Mouse (Mus musculus) adrenal gland, adult 18-20 months (tissue): ENCODE results near the gene Sec1. TPM values are rescaled to one million over a fixed set of nuclear protein-coding genes. Genes with fewer than 3 reads are reported as not detected.

Experiments
- DNase-seq, 2 experiments: peaks; one replicate each; pipeline ENCODE4 v3.0.0; 2021 to 2022; ENCODE audit warnings: low spot score in 2 of 2
- total RNA-seq, 2 experiments: library from RNA; stranded (reverse); gene quantifications; 1 replicate in 1 of 2; 2 replicates in 1 of 2; pipeline ENCODE4 v1.2.3; 2021

The Sec1 gene
- total RNA-seq, 2 experiments from 2014 or later = 0.23 to 0.35 TPM

DNA sequence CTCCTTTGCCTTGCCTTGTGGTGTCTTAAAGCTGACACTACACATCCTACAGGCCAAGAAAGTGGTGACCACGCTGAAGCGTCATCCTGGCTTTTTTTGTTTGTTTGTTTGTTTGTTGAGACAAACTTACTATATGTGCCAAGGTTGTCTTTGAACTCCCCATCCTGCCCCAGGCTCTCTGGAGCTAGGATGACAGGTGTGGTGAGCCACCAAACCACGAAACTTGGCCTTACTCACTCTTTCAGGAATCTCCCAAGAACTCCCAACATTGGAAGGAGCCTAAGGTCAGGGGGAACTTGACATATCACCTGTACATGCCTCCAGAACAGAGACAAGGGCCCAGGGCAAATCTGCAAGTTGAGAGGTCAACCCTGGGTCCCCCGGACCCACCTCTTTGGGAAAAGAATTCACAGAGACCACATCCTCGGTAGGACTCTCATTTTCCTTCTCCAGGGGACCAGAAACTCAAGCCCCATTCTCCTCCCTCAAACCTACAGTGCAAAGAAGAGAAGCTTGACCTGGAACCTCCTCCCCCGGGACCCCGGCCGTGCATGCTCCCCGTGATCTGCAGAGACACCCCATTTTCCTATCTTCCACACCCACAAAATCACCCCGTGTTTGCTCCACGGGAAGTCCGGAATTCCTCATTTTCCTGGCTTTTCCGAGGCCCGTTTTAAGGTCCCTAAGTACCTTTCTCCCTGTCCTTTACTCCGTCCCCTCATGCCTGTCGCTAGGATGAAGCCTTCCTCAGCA, 51.5 kb downstream of the Sec1 start:
- no peak for DNase-seq

DNA sequence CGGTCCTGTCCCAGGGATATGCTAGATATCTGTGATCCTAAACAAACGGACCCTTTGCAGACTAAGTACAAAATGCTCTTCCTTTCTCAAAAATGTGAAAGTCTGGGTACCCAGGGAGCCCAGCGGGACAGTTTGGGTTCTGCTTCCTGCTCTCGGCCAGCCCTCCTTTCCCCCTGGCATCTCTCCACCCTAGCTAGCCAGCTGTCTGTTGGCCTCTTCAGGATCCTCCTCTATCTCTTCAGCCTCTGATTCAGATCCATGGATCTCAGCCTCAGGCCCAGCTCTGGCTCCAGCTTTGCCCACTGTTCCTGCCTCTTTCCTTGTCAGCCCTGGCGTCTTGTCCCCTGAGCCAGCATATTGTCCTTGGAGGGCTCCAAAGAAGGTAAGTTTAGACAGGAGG, 52.1 kb downstream of the Sec1 start:
- DNase-seq = no peak

DNA sequence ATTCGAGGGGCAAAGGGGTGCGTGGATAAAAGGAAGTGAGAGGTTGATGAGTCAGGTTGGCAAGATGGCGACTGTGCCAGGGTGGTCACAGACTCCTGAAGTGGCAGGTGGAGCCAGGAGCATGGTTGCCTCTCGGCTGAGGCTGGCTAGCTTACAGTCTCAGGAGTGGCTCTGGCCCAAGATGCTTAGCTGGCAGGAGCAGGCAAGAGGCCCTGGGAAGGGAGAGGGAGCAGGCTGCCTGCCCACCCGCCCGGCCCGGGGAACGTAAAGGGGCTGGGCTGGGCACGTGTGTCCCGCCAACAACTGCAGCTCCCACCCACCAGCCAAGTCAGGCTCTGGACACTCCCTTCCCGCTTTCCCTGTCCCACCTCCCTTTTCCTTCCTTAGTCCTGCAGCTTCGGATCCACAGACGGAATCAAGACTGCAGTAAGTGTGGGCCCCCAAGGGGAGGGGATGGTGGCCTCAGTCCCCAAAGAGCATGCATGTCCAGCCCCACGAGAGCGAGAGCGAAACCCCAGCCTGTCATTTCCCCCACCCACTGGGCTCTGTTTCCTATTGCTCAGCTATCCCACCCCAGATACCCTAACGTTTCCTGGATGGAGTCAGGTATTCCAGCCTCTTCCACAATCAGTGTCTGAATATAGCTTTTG, 52.7 kb downstream of the Sec1 start:
- no peak for DNase-seq

DNA sequence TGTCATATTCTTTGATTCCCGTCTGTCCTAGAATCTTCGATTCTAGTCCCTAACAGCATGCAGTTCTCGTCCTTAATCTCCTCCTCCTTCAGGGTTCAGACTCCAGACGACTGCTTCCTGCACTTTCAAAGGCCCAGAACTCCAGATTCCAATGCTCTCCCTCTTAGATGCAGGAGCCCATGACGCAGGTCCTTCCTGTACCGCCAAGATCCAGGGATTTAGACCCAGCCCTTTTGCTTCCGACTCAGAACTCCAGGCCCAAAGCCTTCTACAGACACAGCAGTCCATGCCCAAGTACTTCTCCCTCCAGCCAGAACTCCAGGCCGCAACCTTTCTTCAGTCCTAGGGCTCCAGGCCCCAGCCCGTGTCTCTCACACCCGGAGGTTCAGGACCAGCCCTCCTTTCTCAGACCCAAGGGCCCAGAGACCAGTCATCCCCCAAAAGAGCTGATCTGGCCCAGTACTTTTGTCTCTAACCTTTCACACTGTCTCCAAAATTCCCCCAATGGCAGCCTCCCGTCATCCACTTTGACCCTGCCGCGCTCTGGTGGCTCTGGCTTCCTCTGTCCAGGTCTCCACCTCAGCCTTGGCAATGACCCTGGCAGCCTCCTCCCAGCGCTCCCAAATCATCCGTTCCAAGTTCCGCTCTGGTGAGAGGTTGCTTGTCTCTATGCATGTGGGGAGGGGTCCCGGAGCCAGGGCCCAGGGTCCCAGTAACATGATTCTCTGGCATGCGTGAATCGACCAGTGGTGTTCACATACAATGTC, 53.8 kb downstream of the Sec1 start:
- no peak for DNase-seq

DNA sequence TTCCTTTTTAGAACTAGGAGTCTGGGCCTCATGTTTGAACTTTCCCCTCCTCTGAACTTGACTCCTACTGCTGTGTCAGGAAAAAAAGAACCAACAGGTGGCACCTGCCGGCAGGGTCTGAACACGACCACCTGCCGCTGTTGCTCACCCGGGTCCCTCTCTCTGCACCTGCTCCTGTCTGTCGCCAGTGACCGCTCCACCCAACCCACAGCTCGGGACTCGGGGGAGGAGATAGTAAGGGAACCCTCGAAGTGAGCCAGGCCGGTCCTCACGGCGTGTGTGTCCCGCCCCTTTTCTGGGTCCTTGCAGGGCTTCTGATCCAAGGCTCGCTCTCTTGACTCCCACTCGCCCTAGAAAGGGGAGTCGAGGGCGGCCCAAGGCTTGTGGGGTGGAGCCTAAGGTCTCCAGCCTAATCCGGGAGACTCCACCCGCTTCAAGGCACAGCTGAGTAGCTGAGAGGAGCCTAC, 54.6 kb downstream of the Sec1 start, which contains the start of gene Mamstr:
Gene Mamstr (plus strand): TSS at position 417 of the 467 bp plus-strand sequence.
- DNase-seq = no peak

DNA sequence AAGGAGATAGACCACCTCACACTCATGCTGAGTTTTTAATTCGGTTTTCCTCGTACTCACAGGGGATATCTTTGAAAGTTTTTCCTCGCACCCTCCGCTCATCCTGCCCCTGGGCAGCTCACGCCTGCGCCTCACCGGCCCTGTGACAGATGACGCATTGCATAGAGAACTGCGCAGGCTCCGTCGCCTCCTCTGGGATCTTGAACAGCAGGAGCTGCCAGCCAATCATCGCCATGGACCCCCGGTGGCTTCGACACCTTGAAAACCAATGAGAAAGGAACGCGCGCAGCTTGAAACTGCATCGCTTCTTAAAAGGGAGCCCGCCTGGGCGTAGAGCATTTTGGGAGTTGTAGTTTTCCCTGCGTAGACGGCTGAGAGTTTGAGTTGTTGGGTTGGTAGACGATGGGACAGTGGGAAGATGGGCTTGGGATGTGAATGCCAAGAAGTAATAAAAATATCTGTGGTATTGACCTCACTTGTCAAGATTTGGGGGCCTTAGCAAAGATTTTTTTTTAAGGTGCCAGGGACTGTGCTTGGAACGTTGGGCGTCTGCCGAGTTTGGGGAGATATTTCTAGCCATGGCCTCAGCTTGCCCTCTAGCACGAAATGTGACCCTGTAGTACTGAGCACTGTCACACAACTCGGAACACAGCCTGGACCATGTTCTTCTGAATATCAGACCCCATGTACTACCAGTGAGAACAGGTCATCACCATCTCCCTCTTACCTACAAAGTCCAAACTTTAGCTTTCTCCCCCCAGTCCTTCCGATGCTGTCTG, 55.4 kb downstream of the Sec1 start:
- DNase-seq = peak; percentile 74 to 77

DNA sequence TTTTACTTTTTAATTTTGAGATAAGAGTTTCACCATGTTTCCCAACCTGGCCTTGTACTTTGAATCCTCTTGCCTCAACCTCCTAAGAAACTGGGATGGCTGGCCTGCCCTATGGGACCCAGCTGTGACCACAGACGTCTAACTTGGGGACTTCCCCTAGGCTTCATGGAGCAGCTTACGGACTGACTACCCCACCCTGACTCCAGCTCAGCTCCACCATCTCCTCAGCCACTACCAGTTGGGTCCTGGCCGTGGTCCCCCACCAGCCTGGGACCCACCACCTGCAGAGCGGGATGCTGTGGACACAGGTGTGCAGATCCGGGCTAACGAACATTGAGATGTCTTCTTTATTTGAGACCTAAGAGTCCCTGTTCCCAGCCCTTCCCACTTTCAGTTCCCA, 56.5 kb downstream of the Sec1 start:
- DNase-seq = no peak

DNA sequence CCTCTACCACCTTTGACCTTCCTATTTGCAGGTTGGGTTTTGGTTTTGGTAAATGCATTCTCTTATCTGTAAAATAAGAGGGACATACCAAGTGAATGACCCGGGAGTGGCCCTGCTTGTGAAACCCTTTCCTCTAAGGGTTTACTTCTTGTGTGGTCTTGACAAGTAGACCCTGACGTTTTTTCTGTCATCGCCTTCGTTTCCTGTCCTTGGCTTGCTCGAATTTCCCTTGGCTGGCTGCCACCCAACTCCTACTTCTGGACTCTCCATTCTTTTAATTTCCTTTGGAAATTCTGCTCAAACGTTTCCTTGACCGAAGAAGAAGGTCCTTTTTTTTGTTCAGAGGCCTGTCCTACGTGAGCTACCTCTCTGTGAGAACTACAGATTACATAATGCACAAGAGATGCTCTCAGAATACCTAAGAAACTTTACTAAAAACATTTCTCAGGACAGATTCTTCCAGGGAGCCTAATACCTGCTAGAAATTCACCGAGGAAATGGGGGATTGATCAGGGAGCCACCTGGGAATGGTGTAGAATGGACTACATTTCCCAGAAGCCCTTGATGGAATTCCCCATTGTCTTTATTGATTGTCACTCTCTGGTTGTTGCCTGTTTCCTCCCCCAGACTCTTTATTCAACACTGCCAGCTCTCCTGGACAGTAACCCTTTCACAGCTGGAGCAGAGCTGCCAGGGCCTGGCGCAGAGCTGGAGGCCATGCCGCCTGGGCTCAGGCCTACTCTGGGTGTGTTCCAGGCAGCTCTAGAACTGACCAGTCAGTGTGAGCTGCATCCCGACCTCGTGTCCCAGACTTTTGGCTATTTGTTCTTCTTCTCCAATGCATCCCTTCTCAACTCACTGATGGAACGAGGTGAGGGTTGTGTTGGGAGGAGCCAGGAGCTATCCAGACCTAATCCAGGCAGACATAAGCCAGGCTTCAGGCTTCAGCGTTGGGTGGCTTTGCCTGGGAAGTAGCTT, 58.2 kb downstream of the Sec1 start:
- DNase-seq = no peak

DNA sequence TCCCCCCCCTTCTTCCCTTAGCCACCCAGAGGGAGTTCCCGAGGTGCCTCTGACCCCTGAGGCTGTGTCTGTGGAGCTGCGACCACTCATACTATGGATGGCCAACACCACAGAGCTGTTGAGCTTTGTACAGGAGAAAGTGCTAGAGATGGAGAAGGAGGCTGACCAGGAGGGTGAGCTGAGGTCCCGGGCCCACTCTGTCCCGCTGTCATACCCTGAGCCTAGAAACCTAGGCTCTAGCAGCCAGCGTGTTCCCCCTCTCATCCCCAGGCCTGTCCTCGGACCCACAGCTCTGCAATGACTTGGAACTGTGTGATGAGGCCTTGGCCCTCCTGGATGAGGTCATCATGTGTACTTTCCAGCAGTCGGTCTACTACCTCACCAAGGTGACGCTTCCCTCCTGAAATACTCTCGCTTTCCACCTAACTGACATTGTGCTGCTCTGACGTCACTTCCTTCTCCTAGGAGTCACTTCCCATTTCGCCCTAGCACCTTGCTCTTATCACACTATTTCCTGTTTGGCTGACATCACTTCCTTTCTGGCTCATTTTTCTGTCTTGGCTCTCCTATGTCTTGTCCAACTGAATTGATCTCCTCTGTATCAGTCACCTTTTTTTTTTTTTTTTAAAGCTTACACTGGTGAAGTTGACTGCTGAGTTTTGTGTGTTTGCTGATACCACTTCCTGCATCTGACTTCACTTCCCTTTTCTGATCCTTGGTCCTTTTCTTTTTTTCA, 59.1 kb downstream of the Sec1 start:
- no peak for DNase-seq

DNA sequence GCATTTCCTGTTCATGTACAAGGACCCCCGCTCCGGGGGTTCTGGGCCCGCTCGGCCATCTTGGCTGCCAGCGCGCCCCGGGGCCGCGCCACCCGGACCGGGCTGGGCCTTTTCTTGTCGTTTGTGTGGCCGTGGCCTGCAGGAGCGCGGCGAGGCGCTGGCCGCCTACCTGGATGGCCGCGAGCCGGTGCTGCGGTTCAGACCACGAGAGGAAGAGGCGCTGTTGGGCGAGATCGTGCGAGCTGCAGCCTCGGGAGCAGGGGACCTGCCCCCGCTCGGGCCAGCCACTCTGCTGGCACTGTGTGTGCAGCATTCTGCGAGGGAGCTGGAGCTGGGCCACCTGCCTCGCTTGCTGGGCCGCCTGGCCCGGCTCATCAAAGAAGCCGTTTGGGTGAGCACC, 61.7 kb downstream of the Sec1 start:
- DNase-seq = no peak

DNA sequence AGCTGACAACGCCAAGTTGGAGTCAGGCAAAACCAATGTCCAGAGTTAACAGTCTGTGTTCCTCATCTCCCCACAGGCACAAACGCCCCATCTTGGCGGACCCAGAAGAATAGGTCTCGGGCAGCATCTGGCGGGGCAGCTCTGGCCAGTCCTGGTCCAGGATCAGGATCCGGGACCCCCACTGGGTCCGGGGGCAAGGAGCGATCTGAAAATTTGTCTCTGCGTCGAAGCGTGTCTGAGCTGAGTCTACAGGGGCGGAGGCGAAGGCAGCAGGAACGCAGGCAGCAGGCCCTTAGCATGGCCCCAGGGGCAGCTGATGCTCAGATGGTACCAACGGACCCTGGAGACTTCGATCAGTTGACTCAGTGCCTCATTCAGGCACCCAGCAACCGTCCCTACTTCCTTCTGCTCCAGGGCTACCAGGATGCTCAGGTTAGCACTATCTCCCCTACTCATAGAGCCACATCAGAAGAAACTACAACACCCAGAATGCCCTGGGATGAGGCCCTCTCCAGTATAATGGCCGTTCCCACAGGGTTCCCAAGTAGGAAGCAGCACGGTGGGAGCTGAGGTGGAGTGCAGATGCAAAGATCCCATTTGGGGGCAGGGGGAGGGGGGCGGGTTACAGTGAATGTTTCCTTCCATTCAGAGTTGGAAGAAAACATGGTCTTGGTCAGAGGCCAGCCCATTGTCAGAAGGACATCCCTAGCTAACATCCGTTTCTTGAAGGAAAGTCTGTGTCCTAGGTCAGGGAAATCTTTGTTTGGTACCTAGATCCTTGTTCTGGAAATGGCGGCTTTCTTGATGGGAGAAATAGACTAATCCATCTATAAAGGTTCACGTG, 63.9 kb downstream of the Sec1 start:
- DNase-seq = no peak

DNA sequence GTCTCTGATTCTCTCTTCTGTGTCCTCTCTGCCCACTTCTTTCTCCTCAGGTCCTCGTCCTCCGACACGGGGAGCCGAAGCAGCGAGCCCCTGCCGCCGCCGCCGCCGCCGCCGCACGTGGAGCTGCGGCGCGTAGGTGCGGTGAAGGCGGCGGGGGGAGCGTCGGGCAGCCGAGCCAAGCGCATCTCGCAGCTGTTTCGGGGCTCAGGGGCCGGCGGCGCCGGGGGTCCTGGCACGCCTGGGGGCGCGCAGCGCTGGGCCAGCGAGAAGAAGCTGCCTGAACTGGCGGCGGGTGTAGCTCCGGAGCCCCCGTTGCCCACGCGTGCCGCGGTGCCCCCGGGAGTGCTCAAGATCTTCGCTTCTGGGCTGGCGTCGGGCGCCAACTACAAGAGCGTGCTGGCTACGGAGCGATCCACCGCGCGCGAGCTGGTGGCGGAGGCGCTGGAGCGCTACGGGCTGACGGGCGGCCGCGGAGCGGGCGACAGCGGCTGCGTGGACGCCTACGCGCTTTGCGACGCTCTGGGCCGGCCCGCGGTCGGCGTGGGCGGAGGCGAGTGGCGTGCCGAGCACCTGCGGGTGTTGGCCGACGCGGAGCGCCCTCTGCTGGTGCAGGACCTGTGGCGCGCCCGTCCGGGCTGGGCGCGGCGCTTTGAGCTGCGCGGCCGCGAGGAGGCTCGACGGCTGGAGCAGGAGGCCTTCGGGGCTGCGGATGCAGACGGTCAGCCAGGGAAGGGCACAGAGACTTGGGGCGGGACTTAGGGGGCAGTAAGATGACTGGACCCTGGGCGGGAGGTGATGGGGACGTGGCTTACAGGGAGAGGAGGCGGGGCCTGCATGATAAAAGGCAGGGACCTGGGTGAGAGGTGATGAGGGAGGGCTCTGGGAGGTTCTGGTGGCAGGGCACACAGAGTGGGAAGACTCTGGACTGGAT, 65.6 kb downstream of the Sec1 start:
- DNase-seq = peak; percentile 94 to 98

Other genes with a start within 250 kb of the Sec1 start
- 1,000 to 10,000 TPM; 1,437 to 1,911 TPM for gene Ftl1, start 234.5 kb downstream of the Sec1 start, total RNA-seq
- 10 to 100 TPM; 58.2 to 64.3 TPM for gene Bax, start 227.5 kb downstream of the Sec1 start, total RNA-seq
- 1 to 10 TPM in 1 of 2 experiments, under 1 TPM in 1; 0.66 to 2.6 TPM for gene Tulp2, start 212.5 kb downstream of the Sec1 start, total RNA-seq
- 10 to 100 TPM; 42.8 to 43.4 TPM for gene Gm45808, start 207.6 kb downstream of the Sec1 start, total RNA-seq
- 10 to 100 TPM; 73.2 to 77.2 TPM for gene Dhdh, start 205.6 kb downstream of the Sec1 start, total RNA-seq
- 100 to 1,000 TPM; 272 to 283 TPM for gene Nucb1, start 184.0 kb downstream of the Sec1 start, total RNA-seq
- 10 to 100 TPM; 47.1 to 48.6 TPM for gene Ppp1r15a, start 168.1 kb downstream of the Sec1 start, total RNA-seq
- 1 to 10 TPM; 2.5 to 2.7 TPM for gene Plekha4, start 168.1 kb downstream of the Sec1 start, total RNA-seq
- 1 to 10 TPM in 1 of 2 experiments, under 1 TPM in 1; 0.83 to 3.0 TPM for gene Hsd17b14, start 139.5 kb downstream of the Sec1 start, total RNA-seq
- gene Bcat2, start 124.2 kb downstream of the Sec1 start, total RNA-seq = 100 to 1,000 TPM; 164 to 265 TPM
- 1 to 10 TPM in 1 of 2 experiments, not detected in 1; 1.4 TPM for gene Fgf21, start 78.9 kb downstream of the Sec1 start, total RNA-seq
- not detected for gene Fut1, start 77.1 kb downstream of the Sec1 start, total RNA-seq
- gene Izumo1, start 72.6 kb downstream of the Sec1 start, total RNA-seq = under 1 TPM; 0.22 to 0.33 TPM
- gene Rasip1, start 66.9 kb downstream of the Sec1 start, total RNA-seq = 10 to 100 TPM; 16.0 to 27.6 TPM
- gene Mamstr, start 54.4 kb downstream of the Sec1 start, total RNA-seq = 1 to 10 TPM; 2.4 to 7.7 TPM
- under 1 TPM in 1 of 2 experiments, not detected in 1; 0.13 TPM for gene Fut2, start 28.0 kb downstream of the Sec1 start, total RNA-seq
- gene Ntn5, start 10.4 kb downstream of the Sec1 start, total RNA-seq = under 1 TPM; 0.36 to 0.61 TPM
- 10 to 100 TPM; 15.8 to 16.9 TPM for gene Car11, start 5.4 kb upstream of the Sec1 start, total RNA-seq
- 10 to 100 TPM; 64.8 to 96.6 TPM for gene Dbp, start 10.7 kb upstream of the Sec1 start, total RNA-seq
- 100 to 1,000 TPM; 934 to 965 TPM for gene Rpl18, start 21.1 kb upstream of the Sec1 start, total RNA-seq
- 10 to 100 TPM; 37.7 to 42.0 TPM for gene Sphk2, start 23.6 kb upstream of the Sec1 start, total RNA-seq
- under 1 TPM; 0.30 to 0.35 TPM for gene Fam83e, start 26.8 kb upstream of the Sec1 start, total RNA-seq
- gene Spaca4, start 31.4 kb upstream of the Sec1 start, total RNA-seq = not detected
- 1 to 10 TPM; 6.2 to 8.4 TPM for gene Lmtk3, start 89.3 kb upstream of the Sec1 start, total RNA-seq
- gene Sult2b1, start 90.3 kb upstream of the Sec1 start, total RNA-seq = 1 to 10 TPM in 1 of 2 experiments, under 1 TPM in 1; 0.77 to 1.1 TPM
- gene Cyth2, start 120.2 kb upstream of the Sec1 start, total RNA-seq = 100 to 1,000 TPM in 1 of 2 experiments, 10 to 100 TPM in 1; 92.9 to 117 TPM
- gene Kcnj14, start 130.4 kb upstream of the Sec1 start, total RNA-seq = under 1 TPM; 0.19 to 0.20 TPM
- 10 to 100 TPM; 33.0 to 36.0 TPM for gene Grwd1, start 136.5 kb upstream of the Sec1 start, total RNA-seq
- 100 to 1,000 TPM; 125 to 140 TPM for gene Kdelr1, start 178.4 kb upstream of the Sec1 start, total RNA-seq
- under 1 TPM; 0.66 to 0.67 TPM for gene Grin2d, start 184.0 kb upstream of the Sec1 start, total RNA-seq
- not detected for gene Syngr4, start 202.3 kb upstream of the Sec1 start, total RNA-seq
- gene Tmem143, start 202.5 kb upstream of the Sec1 start, total RNA-seq = 10 to 100 TPM; 70.9 to 89.3 TPM
- gene Emp3, start 227.0 kb upstream of the Sec1 start, total RNA-seq = 100 to 1,000 TPM; 299 to 421 TPM
- 10 to 100 TPM; 17.7 to 21.1 TPM for gene Ccdc114, start 229.7 kb upstream of the Sec1 start, total RNA-seq